Mouse (Mus musculus): Measurements from ENCODE around the gene Trpm2.

DNA sequence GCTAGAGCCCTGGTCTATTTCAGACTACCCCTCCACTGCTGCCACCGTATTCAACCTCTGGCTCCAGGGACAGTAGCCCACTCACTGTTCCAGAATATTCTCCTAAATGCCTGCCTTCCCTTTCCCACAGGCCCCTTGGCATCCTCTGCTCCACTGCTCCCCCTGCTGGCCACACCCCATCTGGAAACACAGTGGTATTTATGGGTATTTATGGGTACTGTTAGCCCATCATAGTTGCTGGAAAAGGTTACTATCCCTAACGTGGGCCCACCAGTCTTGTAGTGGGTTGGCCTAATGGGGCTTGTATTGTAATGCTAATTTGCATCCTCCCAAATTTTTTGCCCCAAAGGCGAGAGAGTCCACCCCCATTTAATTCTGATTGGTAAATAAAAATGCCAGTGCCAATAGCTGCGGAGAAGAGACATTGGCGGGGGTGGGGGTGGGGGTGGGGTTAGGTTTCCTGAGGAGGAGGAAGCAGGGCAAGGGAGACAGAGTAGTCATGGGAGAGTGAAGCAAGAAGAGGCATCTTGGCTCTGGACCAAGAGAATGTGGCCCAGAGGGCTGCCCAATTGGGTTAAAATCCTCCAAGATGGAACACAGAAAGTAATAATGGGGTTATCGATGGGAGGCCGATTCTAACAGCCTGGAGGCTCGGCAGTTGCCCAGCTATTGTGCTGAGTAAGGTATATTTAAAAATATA, 53.6 kb downstream of the Trpm2 start:
- TF ChIP-seq EP300 (optimal IDR thresholded peaks at IDR 0.05) (no peak), CTCF (IDR thresholded peaks at IDR 0.05; ENCODE audit: low read depth) (peak; percentile 83)

All from stomach, postnatal 0 days (tissue).